In the genomic region with DNA sequence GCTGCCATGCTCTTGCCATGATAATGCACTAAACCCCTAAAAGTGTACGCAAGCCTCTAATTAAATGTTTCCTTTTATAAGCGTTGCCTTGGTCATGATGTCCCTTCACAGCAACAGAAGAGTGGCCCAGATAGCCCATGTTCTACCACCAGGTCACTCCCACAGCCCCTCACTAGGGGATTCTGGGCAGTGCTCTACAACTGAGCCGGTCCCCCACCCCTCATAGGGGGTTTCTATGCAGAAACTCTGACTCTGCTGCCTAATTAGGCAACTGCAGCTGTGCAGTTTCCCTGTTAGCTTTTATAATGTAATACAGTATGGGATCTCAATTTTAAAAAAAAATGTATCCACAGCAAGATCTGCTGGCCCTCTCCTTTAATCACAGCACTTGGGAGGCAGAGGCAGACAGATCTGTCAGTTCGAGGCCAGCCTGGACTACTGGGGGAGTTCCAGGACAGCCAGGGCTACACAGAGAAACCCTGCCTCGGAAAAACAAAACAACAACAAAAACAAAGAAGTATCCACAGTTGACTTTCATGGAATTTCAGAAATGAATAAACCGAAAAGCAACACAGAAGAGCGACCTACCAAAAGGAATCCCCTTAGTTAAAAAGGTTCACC, we compare ENCODE assay signal across 8 mouse cellular contexts. TPM values are rescaled to one million over a fixed set of nuclear protein-coding genes. Genes with fewer than 3 reads are reported as not detected.
DNase-seq lines count a peak whose midpoint lies in the region; ATAC-seq and TF ChIP-seq lines count a peak whose summit lies in the region.

No protein-coding gene starts in this region.

- peak overlapping the region; percentile 96 for H3K4me3 ChIP-seq in layer of hippocampus, adult 2 months
- H3K4me3 ChIP-seq in embryonic facial prominence, embryonic 14.5 days (ENCODE audit: low read depth, low read length), result peak overlapping the region; percentile 63
- H3K4me3 ChIP-seq in hindbrain, embryonic 16.5 days (ENCODE audit: low read length), result peak overlapping the region; percentile 73
- peak overlapping the region; percentile 51 for H3K4me3 ChIP-seq in midbrain, embryonic 16.5 days (ENCODE audit: low read depth, low read length)

- TF ChIP-seq CTCF in layer of hippocampus, adult 2 months (conservative IDR thresholded peaks at IDR 0.05), result no peak

- H3K9ac ChIP-seq in embryonic facial prominence, embryonic 14.5 days (ENCODE audit: low read depth, low read length), result peak overlapping the region; percentile 75
- peak overlapping the region; percentile 94 for H3K9ac ChIP-seq in hindbrain, embryonic 16.5 days (ENCODE audit: low read depth, low read length)
- H3K9ac ChIP-seq in midbrain, embryonic 16.5 days (ENCODE audit: low read depth, low read length), result peak overlapping the region; percentile 73

- H3K27me3 ChIP-seq in embryonic facial prominence, embryonic 14.5 days (replicated peaks; ENCODE audit: control insufficient read depth, insufficient read depth, low read length), result no peaks in the 10 kb centered on the region
- H3K27me3 ChIP-seq in hindbrain, embryonic 16.5 days (replicated peaks; ENCODE audit: control insufficient read depth, insufficient read depth, low read length), result no peaks in the 10 kb centered on the region
- no peaks in the 10 kb centered on the region for H3K27me3 ChIP-seq in midbrain, embryonic 16.5 days (ENCODE audit: control insufficient read depth, insufficient read depth, low read depth, low read length)

- peaks cover 14% of the 10 kb centered on the region for H3K36me3 ChIP-seq in embryonic facial prominence, embryonic 14.5 days (ENCODE audit: control insufficient read depth, insufficient read depth, low read length)
- peaks cover 11% of the 10 kb centered on the region for H3K36me3 ChIP-seq in hindbrain, embryonic 16.5 days (ENCODE audit: control insufficient read depth, insufficient read depth, low read length)
- H3K36me3 ChIP-seq in midbrain, embryonic 16.5 days (ENCODE audit: control insufficient read depth, insufficient read depth, low read length), result peaks cover 6% of the 10 kb centered on the region

- no peaks in the 10 kb centered on the region for H3K9me3 ChIP-seq in embryonic facial prominence, embryonic 14.5 days (ENCODE audit: control insufficient read depth, low read length)
- no peaks in the 10 kb centered on the region for H3K9me3 ChIP-seq in hindbrain, embryonic 16.5 days (ENCODE audit: control insufficient read depth, low read length)
- no peaks in the 10 kb centered on the region for H3K9me3 ChIP-seq in midbrain, embryonic 16.5 days (replicated peaks; ENCODE audit: control insufficient read depth, low read length, poor library complexity, severe bottlenecking)

- ATAC-seq in embryonic facial prominence, embryonic 14.5 days (ENCODE audit: low read depth), result peak; percentile 16; the same call in 1 of the 2 replicates
- peak; percentile 74 for ATAC-seq in hindbrain, embryonic 16.5 days
- peak; percentile 75 for ATAC-seq in midbrain, embryonic 16.5 days
- ATAC-seq in inflammation-experienced regulatory T-cells, adult 6 months, result no peak

- no peak for DNase-seq in layer of hippocampus, adult 2 months (ENCODE audit: low spot score in 2 of 2)
- DNase-seq in layer of hippocampus, adult 9-11 months, result no peak
- no peak for DNase-seq in embryonic facial prominence, embryonic 14.5 days (ENCODE audit: low spot score)
- no peak for DNase-seq in frontal cortex, postnatal 25 days (ENCODE audit: low spot score in 2 of 2)
- no peak for DNase-seq in adrenal gland, postnatal 14 days

- peak overlapping the region; percentile 80 for H3K27ac ChIP-seq in layer of hippocampus, adult 2 months
- H3K27ac ChIP-seq in embryonic facial prominence, embryonic 14.5 days (replicated peaks; ENCODE audit: low read depth, low read length), result no peak overlapping the region
- H3K27ac ChIP-seq in hindbrain, embryonic 16.5 days (ENCODE audit: low read depth, low read length), result no peak overlapping the region; the same call in 1 of the 2 replicates
- H3K27ac ChIP-seq in midbrain, embryonic 16.5 days (ENCODE audit: low read length), result no peak overlapping the region

- WGBS in embryonic facial prominence, embryonic 14.5 days, result 34% methylated on average over 7 of the region's 7 CpGs
- 32% methylated on average over 7 of the region's 7 CpGs for WGBS in hindbrain, embryonic 16.5 days
- 38% methylated on average over 7 of the region's 7 CpGs for WGBS in midbrain, embryonic 16.5 days

- peak overlapping the region; percentile 76 for H3K4me2 ChIP-seq in embryonic facial prominence, embryonic 14.5 days (ENCODE audit: low read depth, low read length)
- H3K4me2 ChIP-seq in hindbrain, embryonic 16.5 days (ENCODE audit: low read length), result peak overlapping the region; percentile 91
- H3K4me2 ChIP-seq in midbrain, embryonic 16.5 days (ENCODE audit: low read length), result peak overlapping the region; percentile 61

- peaks cover 4% of the 10 kb centered on the region; the same call in 1 of the 2 replicates for H3K4me1 ChIP-seq in embryonic facial prominence, embryonic 14.5 days (ENCODE audit: control insufficient read depth, insufficient read depth, low read length)
- peaks cover 6% of the 10 kb centered on the region; the same call in 1 of the 2 replicates for H3K4me1 ChIP-seq in hindbrain, embryonic 16.5 days (ENCODE audit: control insufficient read depth, insufficient read depth, low read depth, low read length)
- H3K4me1 ChIP-seq in midbrain, embryonic 16.5 days (ENCODE audit: control insufficient read depth, insufficient read depth, low read length), result peaks cover 9% of the 10 kb centered on the region

RNA-seq across cellular contexts. Expression of a gene that starts 0.4 kb away (rescaled TPM):
- total RNA-seq in layer of hippocampus, adult 2 months (2021), result 10 to 100 TPM; 14.8 to 15.2 TPM
- polyA plus RNA-seq in embryonic facial prominence, embryonic 14.5 days (2014; fragmentation: Nextera tagmentation; extraction: Ambion mirVana), result 6.2 and 9.2 TPM in 2 replicates
- 6.4 and 8.2 TPM in 2 replicates for polyA plus RNA-seq in hindbrain, embryonic 16.5 days (2015; fragmentation: Nextera tagmentation; extraction: Ambion mirVana)
- polyA plus RNA-seq in midbrain, embryonic 16.5 days (2015; fragmentation: Nextera tagmentation; extraction: Ambion mirVana), result 7.1 and 7.5 TPM in 2 replicates
- 1 to 10 TPM; 2.1 to 2.3 (median 2.2) TPM for polyA plus RNA-seq in inflammation-experienced regulatory T-cells, adult 6 months (2017; shearing (Covaris generic))
- 4.4 and 4.7 TPM in 2 replicates for total RNA-seq in adrenal gland, postnatal 14 days (2021)

RNA-seq across cellular contexts. Expression of a gene that starts 15.2 kb away (rescaled TPM):
- total RNA-seq in layer of hippocampus, adult 2 months (2021), result 1 to 10 TPM; 8.0 to 8.6 TPM
- polyA plus RNA-seq in embryonic facial prominence, embryonic 14.5 days (2014; fragmentation: Nextera tagmentation; extraction: Ambion mirVana), result 4.3 and 5.6 TPM in 2 replicates
- 5.7 and 6.1 TPM in 2 replicates for polyA plus RNA-seq in hindbrain, embryonic 16.5 days (2015; fragmentation: Nextera tagmentation; extraction: Ambion mirVana)
- polyA plus RNA-seq in midbrain, embryonic 16.5 days (2015; fragmentation: Nextera tagmentation; extraction: Ambion mirVana), result 6.7 and 6.9 TPM in 2 replicates
- polyA plus RNA-seq in inflammation-experienced regulatory T-cells, adult 6 months (2017; shearing (Covaris generic)), result under 1 TPM in 1 of 3 experiments, not detected in 2; 0.29 TPM
- 2.1 and 3.4 TPM in 2 replicates for total RNA-seq in adrenal gland, postnatal 14 days (2021)

RNA-seq across cellular contexts. Expression of a gene that starts 31.3 kb away (rescaled TPM):
- 10 to 100 TPM; 21.6 to 24.2 TPM for total RNA-seq in layer of hippocampus, adult 2 months (2021)
- 29.8 and 29.9 TPM in 2 replicates for polyA plus RNA-seq in embryonic facial prominence, embryonic 14.5 days (2014; fragmentation: Nextera tagmentation; extraction: Ambion mirVana)
- polyA plus RNA-seq in hindbrain, embryonic 16.5 days (2015; fragmentation: Nextera tagmentation; extraction: Ambion mirVana), result 41.4 and 42.1 TPM in 2 replicates
- 46.2 and 46.3 TPM in 2 replicates for polyA plus RNA-seq in midbrain, embryonic 16.5 days (2015; fragmentation: Nextera tagmentation; extraction: Ambion mirVana)
- 10 to 100 TPM; 10.4 to 20.6 (median 19.0) TPM for polyA plus RNA-seq in inflammation-experienced regulatory T-cells, adult 6 months (2017; shearing (Covaris generic))
- total RNA-seq in adrenal gland, postnatal 14 days (2021), result 6.5 and 11.4 TPM in 2 replicates

RNA-seq across cellular contexts. Expression of a gene that starts 32.4 kb away (rescaled TPM):
- total RNA-seq in layer of hippocampus, adult 2 months (2021), result 1 to 10 TPM; 8.6 TPM
- 3.6 and 4.5 TPM in 2 replicates for polyA plus RNA-seq in embryonic facial prominence, embryonic 14.5 days (2014; fragmentation: Nextera tagmentation; extraction: Ambion mirVana)
- polyA plus RNA-seq in hindbrain, embryonic 16.5 days (2015; fragmentation: Nextera tagmentation; extraction: Ambion mirVana), result 4.2 and 4.9 TPM in 2 replicates
- polyA plus RNA-seq in midbrain, embryonic 16.5 days (2015; fragmentation: Nextera tagmentation; extraction: Ambion mirVana), result 4.3 and 5.5 TPM in 2 replicates
- 1 to 10 TPM; 1.4 to 2.3 (median 1.8) TPM for polyA plus RNA-seq in inflammation-experienced regulatory T-cells, adult 6 months (2017; shearing (Covaris generic))
- 2.7 and 3.0 TPM in 2 replicates for total RNA-seq in adrenal gland, postnatal 14 days (2021)

RNA-seq across cellular contexts. Expression of a gene that starts 46.7 kb away (rescaled TPM):
- 10 to 100 TPM; 16.6 to 17.5 TPM for total RNA-seq in layer of hippocampus, adult 2 months (2021)
- 8.5 and 12.1 TPM in 2 replicates for polyA plus RNA-seq in embryonic facial prominence, embryonic 14.5 days (2014; fragmentation: Nextera tagmentation; extraction: Ambion mirVana)
- polyA plus RNA-seq in hindbrain, embryonic 16.5 days (2015; fragmentation: Nextera tagmentation; extraction: Ambion mirVana), result 19.2 and 19.8 TPM in 2 replicates
- polyA plus RNA-seq in midbrain, embryonic 16.5 days (2015; fragmentation: Nextera tagmentation; extraction: Ambion mirVana), result 22.2 and 23.1 TPM in 2 replicates
- 10 to 100 TPM in 2 of 3 experiments, 1 to 10 TPM in 1; 6.6 to 13.0 (median 12.6) TPM for polyA plus RNA-seq in inflammation-experienced regulatory T-cells, adult 6 months (2017; shearing (Covaris generic))
- 3.8 and 5.4 TPM in 2 replicates for total RNA-seq in adrenal gland, postnatal 14 days (2021)
